Mouse (Mus musculus): Measurements from ENCODE around the gene Ppp2r5c. TPM values are rescaled to one million over a fixed set of nuclear protein-coding genes. Genes with fewer than 3 reads are reported as not detected.

The Ppp2r5c gene
- polyA plus RNA-seq, 1 experiment from 2014 or later = 146 TPM

DNA sequence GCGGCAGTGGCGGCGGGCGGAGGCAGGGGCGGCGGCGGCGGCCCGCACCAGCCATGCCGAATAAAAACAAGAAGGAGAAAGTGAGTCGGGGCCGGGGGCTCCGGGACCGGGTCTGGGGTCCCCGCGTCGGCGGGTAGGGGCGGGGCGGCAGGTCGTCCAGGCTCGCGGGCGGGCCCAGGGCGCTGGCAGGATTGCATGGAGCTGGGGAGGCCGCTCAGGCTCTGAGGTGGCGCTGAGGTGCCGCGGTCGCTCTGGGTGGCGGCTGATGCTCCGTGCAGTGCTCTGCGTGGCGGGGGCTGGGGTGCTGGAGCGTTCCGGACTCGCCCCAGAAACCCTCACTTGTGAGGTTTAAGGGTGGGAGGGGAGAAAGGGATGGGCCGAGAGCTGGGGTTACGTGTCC is 386 bp downstream of the Ppp2r5c start:
- H3K27ac ChIP-seq = peak overlapping the region; percentile 72
- peak overlapping the region; percentile 85 for H3K9ac ChIP-seq
- peak overlapping the region; percentile 80 for H3K4me2 ChIP-seq (replicated peaks)
- peaks cover 10% of the 10 kb centered on the region; the same call in 1 of the 2 replicates for H3K27me3 ChIP-seq
- H3K9me3 ChIP-seq = no peaks in the 10 kb centered on the region
- peak overlapping the region; percentile 85 for H3K4me3 ChIP-seq
- ATAC-seq (ENCODE audit: low FRiP score, low read depth) = peak; percentile 49
- H3K4me1 ChIP-seq = peaks cover 13% of the 10 kb centered on the region
- H3K36me3 ChIP-seq = peaks cover 21% of the 10 kb centered on the region
- under 1% methylated on average over 32 of the region's 39 CpGs for WGBS

DNA sequence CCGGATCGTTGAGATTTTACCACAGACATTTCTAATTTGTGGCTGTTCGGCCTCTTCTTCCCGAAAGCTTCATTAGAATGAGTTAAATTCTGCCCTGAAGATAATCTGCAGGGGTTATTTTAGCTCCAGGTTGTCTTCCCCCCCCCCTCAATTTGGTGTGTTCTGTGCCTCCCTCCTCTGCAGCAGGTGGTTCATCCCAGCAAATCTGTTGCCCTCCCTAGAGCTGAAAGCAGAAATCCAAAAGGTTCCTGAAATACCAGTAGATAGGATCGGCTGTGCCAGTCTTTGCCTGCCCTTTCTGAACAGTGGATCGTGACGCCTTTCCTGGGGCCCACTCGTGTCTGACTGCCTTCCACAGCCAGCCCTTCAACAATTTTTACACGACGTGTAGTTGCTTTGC is 1.8 kb downstream of the Ppp2r5c start:
- 82% methylated on average over 10 of the region's 10 CpGs for WGBS
- Histone ChIP-seq H3K4me3 (no peak overlapping the region), H3K4me2 (replicated peaks) (no peak overlapping the region), H3K27me3 (0 out of 2 replicates have a peak, but pooled peaks cover under 1% of the 10 kb centered on the region), H3K9ac (no peak overlapping the region), H3K4me1 (peaks cover 13% of the 10 kb centered on the region), H3K9me3 (no peaks in the 10 kb centered on the region), H3K36me3 (peaks cover 21% of the 10 kb centered on the region), H3K27ac (no peak overlapping the region)
- ATAC-seq (ENCODE audit: low FRiP score, low read depth) = no peak

DNA sequence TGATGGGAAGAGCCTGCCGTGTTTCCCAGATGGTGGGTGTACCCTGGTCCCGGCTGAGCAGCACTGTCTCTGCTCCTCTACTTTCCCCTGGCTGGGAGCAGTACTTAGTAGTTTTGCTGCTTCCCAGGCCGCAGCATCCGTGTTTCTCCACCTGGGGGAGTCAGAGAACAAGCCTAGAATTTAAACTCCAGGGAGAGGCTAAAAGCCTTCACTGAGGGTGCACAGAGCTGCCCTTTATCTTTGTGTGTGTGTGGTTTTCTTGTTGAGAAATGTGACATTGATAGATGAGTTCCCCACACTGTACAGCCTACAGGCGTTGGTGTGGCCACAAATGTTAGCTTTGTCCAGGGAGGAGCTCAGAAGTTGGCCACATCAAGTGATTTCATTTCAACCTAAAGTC is 7.3 kb downstream of the Ppp2r5c start:
- no peak overlapping the region for H3K4me3 ChIP-seq
- ATAC-seq (ENCODE audit: low FRiP score, low read depth) = no peak; the same call in 1 of the 2 replicates
- peaks cover 21% of the 10 kb centered on the region for H3K36me3 ChIP-seq
- H3K27ac ChIP-seq = no peak overlapping the region
- H3K9ac ChIP-seq = no peak overlapping the region
- 12% methylated on average over 5 of the region's 5 CpGs for WGBS
- no peak overlapping the region for H3K4me2 ChIP-seq (replicated peaks)
- no peaks in the 10 kb centered on the region for H3K4me1 ChIP-seq
- no peaks in the 10 kb centered on the region for H3K9me3 ChIP-seq
- no peaks in the 10 kb centered on the region for H3K27me3 ChIP-seq

DNA sequence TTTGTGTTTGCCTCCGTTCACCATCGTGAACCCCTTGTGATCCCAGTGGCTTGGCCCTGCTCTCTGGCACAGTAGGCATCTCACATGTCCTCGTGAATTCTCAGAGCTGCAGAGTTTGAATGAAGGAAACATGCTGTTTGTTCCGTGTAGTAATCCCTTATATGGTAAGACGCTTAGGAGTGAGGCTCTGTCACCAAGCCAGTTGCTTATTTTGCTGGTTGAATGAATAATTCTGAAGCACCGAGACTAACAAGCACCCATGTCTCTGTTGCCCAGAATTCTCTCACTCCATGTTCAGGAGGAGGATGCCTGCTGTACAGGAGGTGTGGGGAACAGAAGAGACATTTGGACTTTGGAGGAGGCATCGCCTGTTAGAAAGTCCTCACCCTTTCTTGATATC is 9.1 kb downstream of the Ppp2r5c start:
- ATAC-seq (ENCODE audit: low FRiP score, low read depth) = no peak
- H3K9ac ChIP-seq = no peak overlapping the region
- no peak overlapping the region for H3K4me2 ChIP-seq (replicated peaks)
- WGBS = 80% methylated on average over 7 of the region's 7 CpGs
- H3K27ac ChIP-seq = no peak overlapping the region
- no peak overlapping the region for H3K4me3 ChIP-seq
- H3K9me3 ChIP-seq = no peaks in the 10 kb centered on the region
- H3K27me3 ChIP-seq = no peaks in the 10 kb centered on the region
- peaks cover 6% of the 10 kb centered on the region; the same call in 1 of the 2 replicates for H3K36me3 ChIP-seq
- no peaks in the 10 kb centered on the region for H3K4me1 ChIP-seq

DNA sequence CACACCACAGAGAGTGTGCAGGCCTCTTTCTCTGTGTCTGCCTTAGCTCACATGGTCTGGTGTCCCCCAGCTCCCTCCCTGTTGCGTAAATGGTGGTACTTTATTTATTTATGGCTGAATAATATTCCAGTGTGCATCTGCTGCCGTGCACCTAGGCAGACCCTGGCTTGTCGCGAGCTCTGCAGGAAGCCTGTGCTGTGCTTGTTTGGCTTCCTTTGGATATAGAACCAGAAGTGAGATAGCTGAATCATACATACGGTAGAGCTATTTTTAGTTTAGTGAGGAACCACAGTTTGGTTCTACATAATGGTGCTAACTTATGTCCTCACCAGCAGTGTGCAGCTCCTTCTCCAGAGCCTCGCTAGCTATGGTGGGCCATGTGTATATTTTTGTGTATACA is 11.7 kb downstream of the Ppp2r5c start:
- no peak overlapping the region for H3K27ac ChIP-seq
- H3K9me3 ChIP-seq = no peaks in the 10 kb centered on the region
- no peak overlapping the region for H3K9ac ChIP-seq
- no peaks in the 10 kb centered on the region for H3K4me1 ChIP-seq
- peaks cover 7% of the 10 kb centered on the region; the same call in 1 of the 2 replicates for H3K36me3 ChIP-seq
- no peak for ATAC-seq (ENCODE audit: low FRiP score, low read depth)
- H3K27me3 ChIP-seq = no peaks in the 10 kb centered on the region
- WGBS = 88% methylated on average over 6 of the region's 6 CpGs
- no peak overlapping the region for H3K4me2 ChIP-seq (replicated peaks)
- H3K4me3 ChIP-seq = no peak overlapping the region

DNA sequence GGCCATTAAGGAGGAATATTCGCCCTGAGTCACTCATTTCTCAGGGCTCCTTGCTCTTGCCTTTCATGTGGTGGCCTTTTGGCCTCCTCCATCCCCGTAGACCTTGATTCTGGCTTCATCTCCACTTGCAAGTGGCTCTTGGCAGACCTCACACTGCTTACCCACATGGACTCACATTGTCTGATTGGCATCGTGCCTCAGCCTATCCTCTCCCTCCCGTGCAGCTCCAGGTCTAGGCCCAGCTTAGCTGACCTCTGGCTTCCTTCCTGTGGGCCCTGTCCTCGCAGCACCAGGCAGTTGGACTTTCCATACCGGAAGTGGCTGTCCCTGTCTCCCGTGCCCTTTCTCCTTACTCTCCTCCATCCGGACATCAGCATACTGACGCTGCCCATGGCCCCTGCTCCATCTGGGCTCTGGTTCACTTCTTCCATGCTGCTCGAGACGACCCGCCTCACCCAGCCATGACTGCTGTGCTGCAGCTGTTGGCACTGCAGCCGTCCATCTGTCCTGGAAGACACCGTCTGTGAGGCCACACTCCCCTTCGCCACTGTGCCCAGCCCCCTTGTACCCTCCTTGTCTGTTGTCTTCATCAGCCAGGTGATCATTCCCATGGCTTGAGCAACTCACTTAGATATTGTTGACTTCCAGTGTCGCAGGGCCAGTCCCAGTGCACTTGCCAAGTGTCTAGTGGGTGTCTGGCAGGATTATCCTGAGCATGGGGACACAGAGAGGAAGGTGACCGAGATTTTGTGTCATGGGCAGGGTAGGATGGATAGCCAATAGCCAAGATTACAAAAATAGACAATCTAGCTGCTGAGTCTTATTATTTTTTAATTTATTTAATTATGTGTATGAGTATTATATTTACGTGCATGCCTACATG is 13.7 kb downstream of the Ppp2r5c start:
- Histone ChIP-seq H3K4me2 (replicated peaks) (no peak overlapping the region), H3K9ac (no peak overlapping the region), H3K4me1 (no peaks in the 10 kb centered on the region), H3K27ac (no peak overlapping the region), H3K9me3 (no peaks in the 10 kb centered on the region), H3K36me3 (peaks cover 11% of the 10 kb centered on the region; the same call in 1 of the 2 replicates), H3K27me3 (no peaks in the 10 kb centered on the region), H3K4me3 (no peak overlapping the region)
- 88% methylated on average over 18 of the region's 18 CpGs for WGBS
- no peak for ATAC-seq (ENCODE audit: low FRiP score, low read depth)

DNA sequence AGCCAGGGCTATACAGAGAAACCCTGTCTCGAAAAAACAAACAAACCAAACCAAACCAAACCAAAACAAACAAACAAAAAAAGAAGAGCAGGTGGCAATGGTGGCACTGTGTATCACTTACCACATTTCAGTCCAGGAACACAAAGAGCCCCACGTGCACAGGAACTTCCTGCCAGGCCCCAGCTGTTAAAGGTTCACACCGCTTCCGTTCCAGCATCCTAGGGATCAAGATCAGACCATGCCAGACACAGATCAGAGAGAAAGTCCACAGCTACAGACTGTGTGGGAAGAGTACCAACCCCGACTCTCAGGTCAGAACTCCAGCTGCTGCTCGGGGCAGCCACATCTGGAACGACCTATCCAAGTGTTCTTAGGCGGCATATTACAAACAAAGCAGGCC is 16.8 kb downstream of the Ppp2r5c start:
- no peak for ATAC-seq (ENCODE audit: low FRiP score, low read depth)
- Histone ChIP-seq H3K27me3 (no peaks in the 10 kb centered on the region), H3K27ac (no peak overlapping the region), H3K36me3 (peaks cover 31% of the 10 kb centered on the region), H3K9ac (no peak overlapping the region), H3K9me3 (no peaks in the 10 kb centered on the region), H3K4me3 (no peak overlapping the region), H3K4me1 (no peaks in the 10 kb centered on the region), H3K4me2 (replicated peaks) (no peak overlapping the region)
- WGBS = 65% methylated on average over 8 of the region's 8 CpGs

DNA sequence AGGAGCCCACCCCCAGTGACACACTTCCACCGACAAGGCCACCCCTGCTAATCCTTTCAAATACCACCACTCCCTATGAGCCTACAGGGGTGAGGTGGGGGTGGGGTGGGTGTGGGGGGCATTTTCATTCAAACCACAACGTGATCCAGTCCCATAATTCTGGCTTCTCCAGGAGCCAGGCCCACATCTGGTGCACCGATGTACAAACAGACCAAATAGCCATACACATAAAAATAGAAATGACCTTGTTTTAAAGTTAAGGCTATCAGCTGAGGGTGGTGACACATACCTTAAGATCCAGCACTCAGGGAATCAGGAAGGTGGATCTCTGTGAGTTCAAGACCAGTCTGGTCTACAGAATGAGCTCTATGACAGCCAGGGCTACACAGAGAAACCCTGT is 24.5 kb downstream of the Ppp2r5c start:
- Histone ChIP-seq H3K27me3 (no peaks in the 10 kb centered on the region), H3K36me3 (peaks cover 26% of the 10 kb centered on the region), H3K27ac (no peak overlapping the region), H3K4me3 (no peak overlapping the region), H3K4me2 (replicated peaks) (no peak overlapping the region), H3K9me3 (no peaks in the 10 kb centered on the region; the same call in 1 of the 2 replicates), H3K4me1 (no peaks in the 10 kb centered on the region), H3K9ac (no peak overlapping the region)
- WGBS = 52% methylated on average over 3 of the region's 3 CpGs
- no peak for ATAC-seq (ENCODE audit: low FRiP score, low read depth)

DNA sequence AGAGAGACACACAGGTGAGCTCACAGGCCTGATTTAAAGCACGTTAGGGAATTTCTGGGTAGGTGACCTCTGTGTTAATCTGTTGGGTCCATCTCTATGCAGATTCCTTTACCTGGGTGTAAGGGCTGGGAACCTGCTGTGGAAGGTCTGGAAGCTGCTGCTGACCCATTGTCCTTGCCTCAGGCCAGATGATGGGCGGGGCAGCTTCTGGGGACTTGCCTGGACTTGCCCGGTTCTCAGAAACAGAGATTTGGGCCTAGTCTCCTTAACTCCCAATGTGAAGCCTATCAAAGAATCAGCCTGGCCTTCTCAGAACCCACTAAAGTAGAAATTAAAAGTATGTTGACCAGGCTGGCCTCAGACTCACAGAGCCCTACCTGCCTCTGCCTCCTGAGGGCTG is 25.3 kb downstream of the Ppp2r5c start:
- WGBS = 76% methylated on average over 3 of the region's 3 CpGs
- no peak for ATAC-seq (ENCODE audit: low FRiP score, low read depth)
- Histone ChIP-seq H3K27me3 (no peaks in the 10 kb centered on the region), H3K9ac (no peak overlapping the region), H3K36me3 (peaks cover 20% of the 10 kb centered on the region), H3K4me1 (no peaks in the 10 kb centered on the region), H3K9me3 (no peaks in the 10 kb centered on the region; the same call in 1 of the 2 replicates), H3K4me3 (no peak overlapping the region), H3K4me2 (replicated peaks) (no peak overlapping the region), H3K27ac (no peak overlapping the region)

DNA sequence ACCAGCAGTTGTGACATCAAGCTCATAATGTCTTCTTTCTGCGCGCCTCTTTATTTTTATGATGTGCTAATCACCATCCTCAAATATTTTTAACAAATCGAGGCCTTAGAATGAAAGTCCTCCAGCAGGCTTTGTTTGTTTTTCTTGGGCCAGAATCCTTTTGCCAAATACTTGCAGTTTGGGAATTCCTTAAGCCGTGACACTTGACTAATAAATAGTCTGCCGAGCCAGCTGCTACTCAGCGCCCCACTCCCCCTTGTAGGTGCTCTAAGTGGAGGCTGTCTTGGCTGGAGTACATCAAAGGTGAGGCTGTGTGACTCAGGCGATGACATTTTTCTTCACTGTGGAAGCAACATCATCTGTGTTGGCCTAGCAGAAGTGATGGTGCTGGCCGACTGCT is 27.6 kb downstream of the Ppp2r5c start:
- no peak overlapping the region for H3K9ac ChIP-seq
- peaks cover 20% of the 10 kb centered on the region for H3K36me3 ChIP-seq
- no peak overlapping the region for H3K27ac ChIP-seq
- H3K4me1 ChIP-seq = no peaks in the 10 kb centered on the region
- no peaks in the 10 kb centered on the region for H3K27me3 ChIP-seq
- ATAC-seq (ENCODE audit: low FRiP score, low read depth) = no peak
- H3K9me3 ChIP-seq = no peaks in the 10 kb centered on the region
- WGBS = 45% methylated on average over 8 of the region's 8 CpGs
- H3K4me2 ChIP-seq (replicated peaks) = no peak overlapping the region
- H3K4me3 ChIP-seq = no peak overlapping the region

DNA sequence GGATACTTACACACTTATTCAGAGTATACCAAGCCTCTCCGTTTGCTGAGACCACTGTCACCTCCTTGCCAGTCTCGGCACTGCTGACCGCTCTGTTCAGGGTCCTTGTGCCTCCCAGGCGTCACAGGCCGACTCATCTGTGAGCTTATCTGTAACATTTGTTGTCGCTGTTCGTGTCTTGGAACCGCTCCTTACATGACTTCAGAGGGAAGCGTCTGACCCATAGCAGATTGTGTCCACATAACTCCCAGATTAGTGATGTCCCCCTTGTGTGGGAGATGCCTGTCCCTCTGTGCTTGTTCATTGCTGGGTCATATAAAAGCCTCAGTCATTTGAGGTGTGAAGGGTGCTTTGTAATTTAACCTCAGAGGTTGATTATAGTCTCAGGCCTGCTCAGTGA is 29.6 kb downstream of the Ppp2r5c start:
- Histone ChIP-seq H3K4me2 (replicated peaks) (no peak overlapping the region), H3K27ac (no peak overlapping the region), H3K9ac (no peak overlapping the region), H3K4me3 (no peak overlapping the region), H3K36me3 (peaks cover 22% of the 10 kb centered on the region), H3K4me1 (no peaks in the 10 kb centered on the region), H3K9me3 (no peaks in the 10 kb centered on the region), H3K27me3 (no peaks in the 10 kb centered on the region)
- WGBS = 65% methylated on average over 9 of the region's 9 CpGs
- ATAC-seq (ENCODE audit: low FRiP score, low read depth) = no peak

DNA sequence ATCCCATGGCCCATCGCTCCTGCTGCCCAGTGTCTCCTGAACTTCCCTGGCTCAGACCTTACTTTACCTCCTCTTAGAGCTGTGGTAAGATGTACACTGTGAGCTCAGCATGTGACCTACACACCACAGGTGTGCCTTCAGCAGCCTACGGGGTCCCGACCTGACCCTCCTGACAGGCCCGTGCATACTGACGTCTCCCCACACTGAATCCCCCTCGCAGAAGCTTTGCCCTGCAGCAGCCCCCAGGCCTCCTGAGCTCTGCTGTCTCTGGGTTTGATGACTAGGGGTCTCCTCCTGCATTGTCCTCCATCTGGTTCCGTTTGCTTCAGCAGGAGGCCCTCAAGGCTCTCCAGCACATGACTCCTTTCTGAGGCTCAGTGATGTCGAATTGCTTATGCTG is 31.0 kb downstream of the Ppp2r5c start:
- H3K27ac ChIP-seq = no peak overlapping the region
- H3K36me3 ChIP-seq = peaks cover 26% of the 10 kb centered on the region
- H3K27me3 ChIP-seq = no peaks in the 10 kb centered on the region
- H3K9me3 ChIP-seq = no peaks in the 10 kb centered on the region
- no peak for ATAC-seq (ENCODE audit: low FRiP score, low read depth)
- no peak overlapping the region for H3K4me2 ChIP-seq (replicated peaks)
- WGBS = 78% methylated on average over 8 of the region's 8 CpGs
- no peak overlapping the region for H3K9ac ChIP-seq
- no peak overlapping the region for H3K4me3 ChIP-seq
- no peaks in the 10 kb centered on the region for H3K4me1 ChIP-seq
